Mouse (Mus musculus): ENCODE results near the gene Abl1. TPM values are rescaled to one million over a fixed set of nuclear protein-coding genes. Genes with fewer than 3 reads are reported as not detected.

Gene Abl1
- total and polyA plus RNA-seq, 3 experiments = 27.5 to 31.8 (median 29.4) TPM

- Histone ChIP-seq H3K36me3 (ENCODE audit: control insufficient read depth, insufficient read depth, low read length) (peaks cover 21% of the 10 kb centered on the region), H3K4me1 (ENCODE audit: control insufficient read depth, insufficient read depth, low read length) (peaks cover 47% of the 10 kb centered on the region), H3K27me3 (ENCODE audit: control insufficient read depth, insufficient read depth, low read length) (no peaks in the 10 kb centered on the region), H3K9ac (ENCODE audit: low read depth, low read length) (peak overlapping the region; percentile 60), H3K27ac (peak overlapping the region; percentile 91), H3K79me2 (replicated peaks; ENCODE audit: control insufficient read depth, insufficient read depth, low read length) (peaks cover 4% of the 10 kb centered on the region), H3K4me3 (peak overlapping the region; percentile 23)
- WGBS = 21% methylated on average over 4 of the region's 4 CpGs
- TF ChIP-seq POLR2A (IDR thresholded peaks at IDR 0.05; ENCODE audit: insufficient read depth, low read depth, low read length) (no peak), CTCF (IDR thresholded peaks at IDR 0.05) (no peak), EP300 (IDR thresholded peaks at IDR 0.05; ENCODE audit: insufficient read depth, low read depth, low read length) (no peak)
- intact Hi-C loops (cut with DNase I) = loop anchor here (1.0 kb wide), 1 partner anchor 8 kb away; no protein-coding TSS in a partner anchor
- DNase-seq = no peak
These were observed 80.9 kb downstream of the Abl1 start for GRCm38 (mm10) chr2:31769115-31769514.

- Histone ChIP-seq H3K9ac (ENCODE audit: low read depth, low read length) (peak overlapping the region; percentile 20), H3K27me3 (ENCODE audit: control insufficient read depth, insufficient read depth, low read length) (no peaks in the 10 kb centered on the region), H3K36me3 (ENCODE audit: control insufficient read depth, insufficient read depth, low read length) (peaks cover 21% of the 10 kb centered on the region), H3K79me2 (replicated peaks; ENCODE audit: control insufficient read depth, insufficient read depth, low read length) (peaks cover 4% of the 10 kb centered on the region), H3K4me1 (ENCODE audit: control insufficient read depth, insufficient read depth, low read length) (peaks cover 47% of the 10 kb centered on the region), H3K27ac (peak overlapping the region; percentile 91), H3K4me3 (peak overlapping the region; percentile 23; the same call in 1 of the 2 replicates)
- intact Hi-C loops (cut with DNase I) = loop anchor here (1.0 kb wide), 1 partner anchor 8 kb away; no protein-coding TSS in a partner anchor
- no peak for TF ChIP-seq CTCF (IDR thresholded peaks at IDR 0.05)
- peak; percentile 81 for TF ChIP-seq EP300 (IDR thresholded peaks at IDR 0.05; ENCODE audit: insufficient read depth, low read depth, low read length)
- WGBS = 9% methylated on average over 6 of the region's 6 CpGs
- peak; percentile 85 to 88 for DNase-seq
These were observed 81.5 kb downstream of the Abl1 start for GRCm38 (mm10) chr2:31769631-31770111.

- Histone ChIP-seq H3K27me3 (ENCODE audit: control insufficient read depth, insufficient read depth, low read length) (no peaks in the 10 kb centered on the region), H3K36me3 (ENCODE audit: control insufficient read depth, insufficient read depth, low read length) (peaks cover 21% of the 10 kb centered on the region), H3K27ac (peak overlapping the region; percentile 91), H3K4me3 (no peak overlapping the region; the same call in 1 of the 2 replicates), H3K9ac (ENCODE audit: low read depth, low read length) (peak overlapping the region; percentile 54), H3K79me2 (replicated peaks; ENCODE audit: control insufficient read depth, insufficient read depth, low read length) (peaks cover 8% of the 10 kb centered on the region), H3K4me1 (ENCODE audit: control insufficient read depth, insufficient read depth, low read length) (peaks cover 42% of the 10 kb centered on the region)
- peak; percentile 77 to 86 for DNase-seq
- WGBS = 2% methylated on average over 7 of the region's 7 CpGs
- intact Hi-C loops (cut with DNase I) = no loop called here
- TF ChIP-seq POLR2A (IDR thresholded peaks at IDR 0.05; ENCODE audit: insufficient read depth, low read depth, low read length) = no peak
- TF ChIP-seq EP300 (IDR thresholded peaks at IDR 0.05; ENCODE audit: insufficient read depth, low read depth, low read length) = peak; percentile 86
- TF ChIP-seq CTCF (IDR thresholded peaks at IDR 0.05) = peak; percentile 50
These were observed 82.7 kb downstream of the Abl1 start for GRCm38 (mm10) chr2:31770781-31771441.

GRCm38 (mm10) chr2:31776479-31776878 lies 88.3 kb downstream of the Abl1 start:
- Histone ChIP-seq H3K9ac (ENCODE audit: low read depth, low read length) (no peak overlapping the region), H3K36me3 (ENCODE audit: control insufficient read depth, insufficient read depth, low read length) (peaks cover 7% of the 10 kb centered on the region), H3K27me3 (ENCODE audit: control insufficient read depth, insufficient read depth, low read length) (no peaks in the 10 kb centered on the region), H3K4me3 (no peak overlapping the region), H3K4me1 (ENCODE audit: control insufficient read depth, insufficient read depth, low read length) (peaks cover 17% of the 10 kb centered on the region), H3K79me2 (replicated peaks; ENCODE audit: control insufficient read depth, insufficient read depth, low read length) (peaks cover 5% of the 10 kb centered on the region), H3K27ac (peak overlapping the region; percentile 60)
- TF ChIP-seq POLR2A (IDR thresholded peaks at IDR 0.05; ENCODE audit: insufficient read depth, low read depth, low read length) (no peak), CTCF (IDR thresholded peaks at IDR 0.05) (no peak), EP300 (IDR thresholded peaks at IDR 0.05; ENCODE audit: insufficient read depth, low read depth, low read length) (no peak)
- intact Hi-C loops (cut with DNase I) = no loop called here
- 75% methylated on average over 3 of the region's 3 CpGs for WGBS
- no peak for DNase-seq

GRCm38 (mm10) chr2:31779258-31779657 lies 91.1 kb downstream of the Abl1 start:
- H3K4me1 ChIP-seq (ENCODE audit: control insufficient read depth, insufficient read depth, low read length) = peaks cover 8% of the 10 kb centered on the region
- TF ChIP-seq EP300 (IDR thresholded peaks at IDR 0.05; ENCODE audit: insufficient read depth, low read depth, low read length) (no peak), CTCF (IDR thresholded peaks at IDR 0.05) (no peak), POLR2A (IDR thresholded peaks at IDR 0.05; ENCODE audit: insufficient read depth, low read depth, low read length) (no peak)
- WGBS = 77% methylated on average over 2 of the region's 2 CpGs
- H3K36me3 ChIP-seq (ENCODE audit: control insufficient read depth, insufficient read depth, low read length) = peaks cover 3% of the 10 kb centered on the region
- H3K9ac ChIP-seq (ENCODE audit: low read depth, low read length) = no peak overlapping the region
- H3K27me3 ChIP-seq (ENCODE audit: control insufficient read depth, insufficient read depth, low read length) = no peaks in the 10 kb centered on the region
- intact Hi-C loops (cut with DNase I) = no loop called here
- H3K27ac ChIP-seq = no peak overlapping the region
- no peak for DNase-seq
- no peak overlapping the region for H3K4me3 ChIP-seq
- H3K79me2 ChIP-seq (replicated peaks; ENCODE audit: control insufficient read depth, insufficient read depth, low read length) = peaks cover 4% of the 10 kb centered on the region

- no peaks in the 10 kb centered on the region for H3K79me2 ChIP-seq (replicated peaks; ENCODE audit: control insufficient read depth, insufficient read depth, low read length)
- H3K4me3 ChIP-seq = no peak overlapping the region
- no peaks in the 10 kb centered on the region for H3K36me3 ChIP-seq (ENCODE audit: control insufficient read depth, insufficient read depth, low read length)
- H3K4me1 ChIP-seq (ENCODE audit: control insufficient read depth, insufficient read depth, low read length) = peaks cover 7% of the 10 kb centered on the region
- 72% methylated on average over 8 of the region's 8 CpGs for WGBS
- H3K9ac ChIP-seq (ENCODE audit: low read depth, low read length) = no peak overlapping the region
- no peak for DNase-seq
- no peak overlapping the region for H3K27ac ChIP-seq
- intact Hi-C loops (cut with DNase I) = loop anchor here (5.0 to 10.0 kb wide), 2 partner anchors 61 to 298 kb away; no protein-coding TSS in a partner anchor
- peak; percentile 53 for TF ChIP-seq CTCF (IDR thresholded peaks at IDR 0.05)
- TF ChIP-seq POLR2A (IDR thresholded peaks at IDR 0.05; ENCODE audit: insufficient read depth, low read depth, low read length) = no peak
- no peaks in the 10 kb centered on the region for H3K27me3 ChIP-seq (ENCODE audit: control insufficient read depth, insufficient read depth, low read length)
These were observed 94.9 kb downstream of the Abl1 start for GRCm38 (mm10) chr2:31782958-31783602.
